Mouse (Mus musculus): Measurements from ENCODE around the gene Prlr.

DNA sequence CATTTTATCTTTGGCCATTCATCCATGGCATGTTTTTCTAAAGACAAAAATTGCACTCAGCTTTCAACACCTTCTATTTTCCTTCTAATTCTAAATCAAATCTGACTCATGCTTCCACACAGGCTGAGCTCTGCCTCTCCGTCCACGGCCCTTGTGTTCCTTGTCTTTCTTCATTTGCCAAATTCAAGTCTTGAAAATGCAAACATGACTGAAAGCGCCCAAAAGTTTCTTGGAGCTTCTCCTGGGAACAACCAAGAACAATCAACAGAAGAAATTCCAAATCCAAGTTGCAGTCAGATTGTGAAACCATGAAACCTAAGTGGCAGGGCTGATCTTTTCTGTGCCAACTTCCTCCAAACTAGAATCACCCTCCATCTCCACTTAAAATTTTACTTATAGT lies 161.6 kb downstream of the Prlr start:
- TF ChIP-seq EP300 (IDR thresholded peaks at IDR 0.05; ENCODE audit: insufficient read depth, low read depth, low read length) (no peak), CTCF (IDR thresholded peaks at IDR 0.05) (no peak)

Data from heart, adult 2 months (tissue).